Mouse (Mus musculus) bone marrow, adult 2 months (tissue): ENCODE data around the gene Hk1. TPM values are rescaled to one million over a fixed set of nuclear protein-coding genes. Genes with fewer than 3 reads are reported as not detected.

ENCODE experiments used
- H3K27ac ChIP-seq: fragments of 200-500 bp; 2 replicates; pipeline ENCODE4 v1.5.1; 2012; ENCODE audit warnings: low read depth, mild to moderate bottlenecking, control low read depth, inconsistent platforms, low read length; ENCODE audit not compliant: control insufficient read depth, poor library complexity, insufficient read depth
- H3K4me1 ChIP-seq: fragments of 200-500 bp; 2 replicates; pipeline ENCODE4 v1.6.1; 2011; ENCODE audit warnings: low read length; ENCODE audit not compliant: control insufficient read depth, insufficient read depth
- H3K4me3 ChIP-seq: fragments of 200-500 bp; replicated peaks from 2 replicates; pipeline ENCODE3; 2011; ENCODE audit warnings: mild to moderate bottlenecking, low read depth, low read length, control low read depth; ENCODE audit not compliant: control insufficient read depth
- CTCF ChIP-seq: fragments of 200-500 bp; IDR thresholded peaks from 2 replicates; pipeline ENCODE4 v1.5.1; 2011; ENCODE audit warnings: low read length, control low read depth; ENCODE audit not compliant: control insufficient read depth, insufficient read depth
- POLR2A ChIP-seq: fragments of 200-500 bp; IDR thresholded peaks from 2 replicates; pipeline ENCODE4 v1.6.1; 2011; ENCODE audit warnings: low read depth, mild to moderate bottlenecking, control low read depth, low read length, borderline replicate concordance; ENCODE audit not compliant: control insufficient read depth
- WGBS: fragments of 180-500 bp; shearing (Covaris S2); methylation state at CpG from one replicate; pipeline ENCODE4 v1.1.7; 2018; 5-methylcytosine and 5-hydroxymethylcytosine counted together
- polyA plus RNA-seq: library from polyadenylated mRNA; stranded (reverse); fragments of >200 nt; gene quantifications from 2 replicates; pipeline ENCODE4 v1.2.4, GENCODE M21; 2011; ENCODE audit warnings: low replicate concordance; ENCODE audit not compliant: missing spikeins, insufficient read depth, insufficient read length

The Hk1 gene
- polyA plus RNA-seq, 1 experiment, result 93.6 TPM

DNA sequence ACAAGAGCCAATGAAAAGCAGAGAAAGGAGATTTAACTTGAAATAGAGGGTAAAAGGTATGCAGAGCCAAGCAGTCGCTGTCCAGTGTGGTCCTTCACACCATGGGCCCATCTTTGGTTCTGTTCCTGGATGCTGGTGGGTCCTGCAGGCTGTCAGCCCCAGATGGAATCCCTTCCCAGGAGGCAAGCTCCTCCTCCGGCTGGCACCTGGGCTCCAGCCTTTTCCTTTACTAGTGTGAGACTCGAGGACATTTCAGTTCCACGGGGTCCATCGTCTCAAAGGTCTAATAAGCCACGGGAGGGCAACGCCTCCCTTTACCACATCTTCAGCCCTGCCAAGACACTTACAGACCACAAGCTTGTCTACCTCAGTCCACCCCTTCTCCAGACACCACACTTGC is 60.6 kb downstream of the Hk1 start:
- TF ChIP-seq POLR2A, result no peak
- TF ChIP-seq CTCF, result no peak
- no peak overlapping the region for H3K27ac ChIP-seq
- H3K4me3 ChIP-seq, result no peak overlapping the region
- H3K4me1 ChIP-seq, result no peaks in the 10 kb centered on the region; the same call in 1 of the 2 replicates
- WGBS, result 70% methylated on average over 7 of the region's 7 CpGs

DNA sequence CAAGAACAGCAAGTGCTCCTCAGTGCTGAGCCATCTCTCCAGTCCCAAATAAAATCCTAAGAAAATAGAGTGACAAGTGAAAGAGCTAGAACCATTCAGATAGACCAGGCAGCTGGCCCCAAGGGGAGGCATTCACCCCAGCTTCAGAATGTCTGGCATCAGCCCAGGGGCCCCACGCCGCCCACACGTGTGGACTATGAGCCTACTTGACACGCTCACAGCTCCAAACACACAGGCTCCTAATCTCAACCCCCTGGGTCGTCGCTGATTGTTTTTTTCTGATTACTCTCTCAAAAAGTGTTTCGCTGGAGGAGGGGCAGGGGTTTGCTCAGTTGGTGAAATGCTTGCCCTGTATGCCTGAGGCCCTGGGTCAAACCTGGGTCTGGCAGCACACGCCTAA is 63.2 kb downstream of the Hk1 start:
- Histone ChIP-seq H3K27ac (no peak overlapping the region), H3K4me3 (no peak overlapping the region), H3K4me1 (no peaks in the 10 kb centered on the region; the same call in 1 of the 2 replicates)
- 56% methylated on average over 8 of the region's 8 CpGs for WGBS
- TF ChIP-seq POLR2A (no peak), CTCF (no peak)

DNA sequence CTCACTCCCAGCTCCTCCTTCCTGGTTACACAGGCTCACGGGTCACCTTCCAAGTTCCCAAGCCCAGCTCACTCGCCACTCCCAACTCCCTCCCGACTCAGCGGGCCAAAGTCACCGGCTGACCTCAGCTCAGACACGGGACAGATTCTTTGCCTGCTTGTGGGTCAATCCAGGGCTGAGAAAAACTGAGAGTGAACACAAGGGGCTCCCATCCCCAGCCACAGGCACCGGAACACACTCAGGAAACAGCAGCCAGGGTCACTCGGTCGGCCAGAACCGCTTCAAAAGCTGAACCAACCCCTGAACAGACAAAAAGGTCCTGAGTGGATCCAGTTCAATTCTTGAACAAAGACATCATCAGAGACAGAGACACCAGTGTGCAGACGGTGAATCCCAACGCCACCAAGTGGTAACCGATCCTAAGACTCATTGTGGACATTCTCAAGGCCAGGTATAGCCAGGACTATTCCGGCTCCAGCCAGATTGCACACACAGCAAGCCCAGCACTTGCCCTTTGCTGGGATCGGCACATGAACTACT is 65.8 kb downstream of the Hk1 start:
- TF ChIP-seq CTCF (no peak), POLR2A (no peak; the same call in 1 of the 2 replicates)
- H3K27ac ChIP-seq, result 0 out of 2 replicates have a peak overlapping the region, but pooled peaks have one; percentile 2
- H3K4me3 ChIP-seq, result no peak overlapping the region
- H3K4me1 ChIP-seq, result no peaks in the 10 kb centered on the region
- 42% methylated on average over 15 of the region's 15 CpGs for WGBS

DNA sequence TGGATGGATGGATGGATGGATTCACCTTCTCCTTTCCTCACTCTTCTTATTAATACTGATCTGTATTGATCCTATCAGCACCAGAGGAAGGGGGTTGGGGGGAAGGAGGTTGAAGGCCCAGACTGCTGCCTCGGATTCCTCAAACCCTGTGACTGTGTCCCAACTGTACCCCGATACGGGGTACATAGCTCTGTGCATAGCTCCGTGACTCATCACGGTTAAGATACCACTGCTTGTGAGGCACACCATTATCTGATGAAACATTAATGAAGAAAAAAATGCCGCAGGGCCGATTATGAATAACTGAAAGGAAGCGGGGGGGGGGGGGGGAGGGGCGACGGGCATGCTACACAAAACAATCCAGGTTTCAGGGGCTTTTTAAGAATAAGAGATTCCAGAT is 66.6 kb downstream of the Hk1 start:
- Histone ChIP-seq H3K27ac (no peak overlapping the region), H3K4me1 (no peaks in the 10 kb centered on the region), H3K4me3 (no peak overlapping the region)
- WGBS, result 18% methylated on average over 10 of the region's 10 CpGs
- TF ChIP-seq POLR2A (no peak), CTCF (no peak)

DNA sequence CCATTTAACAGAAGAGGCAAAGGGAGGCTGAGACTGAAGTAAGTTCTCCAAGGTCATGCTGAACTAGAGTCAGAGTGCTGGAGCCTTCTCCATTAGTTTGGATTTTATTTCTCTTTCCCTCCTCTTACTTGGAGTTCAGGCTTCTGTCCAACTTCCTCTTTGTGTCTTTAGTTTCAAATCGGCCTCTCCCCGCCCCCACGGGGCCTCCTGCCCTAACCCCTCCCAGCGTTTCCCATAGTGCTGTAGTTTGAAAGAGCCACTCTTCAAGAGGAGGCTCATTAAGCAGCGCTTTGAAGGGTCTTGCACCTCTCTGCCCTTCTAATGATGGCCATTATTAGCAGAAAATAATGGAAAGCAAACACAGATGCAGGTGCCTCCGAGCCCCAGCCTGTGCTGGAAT is 68.2 kb downstream of the Hk1 start:
- TF ChIP-seq POLR2A (no peak), CTCF (no peak)
- Histone ChIP-seq H3K4me1 (no peaks in the 10 kb centered on the region; the same call in 1 of the 2 replicates), H3K4me3 (no peak overlapping the region), H3K27ac (no peak overlapping the region)
- WGBS, result 10% methylated on average over 6 of the region's 6 CpGs

DNA sequence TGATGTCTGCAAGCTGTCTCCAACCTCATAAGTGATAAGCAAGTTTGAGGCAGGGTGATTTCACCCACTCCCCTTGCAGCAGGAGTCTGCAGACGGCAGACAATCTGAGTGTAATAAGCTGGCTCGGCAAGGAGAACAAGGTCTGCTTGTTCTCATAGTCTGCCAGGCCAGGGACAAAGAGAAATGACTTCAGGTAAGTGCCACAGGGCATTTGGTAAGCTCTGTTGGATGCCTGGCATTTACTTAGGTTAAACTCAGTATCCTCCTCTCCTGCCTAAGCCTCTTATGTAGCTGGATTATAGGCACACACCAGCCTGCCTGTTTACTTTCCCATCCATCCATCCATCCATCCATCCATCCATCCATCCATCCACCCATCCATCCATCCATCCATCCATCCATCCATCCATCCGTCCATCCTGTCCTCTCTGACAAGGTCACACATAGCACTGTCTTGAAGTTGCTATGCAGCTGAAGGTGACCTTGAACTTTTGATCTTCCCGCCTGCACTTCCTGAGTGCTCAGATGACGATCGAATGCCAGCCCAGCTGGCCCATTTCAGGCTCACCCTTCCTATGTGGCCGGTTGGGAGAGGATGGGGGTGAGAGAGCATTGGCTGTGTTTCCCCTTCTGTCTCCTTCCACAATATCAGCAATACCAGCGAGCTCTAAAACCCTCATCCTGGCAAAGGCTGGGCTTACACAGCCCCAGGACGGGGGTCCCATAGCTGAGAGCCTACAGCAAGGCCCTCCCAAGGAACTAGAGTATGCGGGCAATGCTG is 69.3 kb downstream of the Hk1 start:
- TF ChIP-seq CTCF (no peak), POLR2A (no peak)
- Histone ChIP-seq H3K4me1 (no peaks in the 10 kb centered on the region; the same call in 1 of the 2 replicates), H3K27ac (no peak overlapping the region), H3K4me3 (no peak overlapping the region)
- 75% methylated on average over 10 of the region's 10 CpGs for WGBS

DNA sequence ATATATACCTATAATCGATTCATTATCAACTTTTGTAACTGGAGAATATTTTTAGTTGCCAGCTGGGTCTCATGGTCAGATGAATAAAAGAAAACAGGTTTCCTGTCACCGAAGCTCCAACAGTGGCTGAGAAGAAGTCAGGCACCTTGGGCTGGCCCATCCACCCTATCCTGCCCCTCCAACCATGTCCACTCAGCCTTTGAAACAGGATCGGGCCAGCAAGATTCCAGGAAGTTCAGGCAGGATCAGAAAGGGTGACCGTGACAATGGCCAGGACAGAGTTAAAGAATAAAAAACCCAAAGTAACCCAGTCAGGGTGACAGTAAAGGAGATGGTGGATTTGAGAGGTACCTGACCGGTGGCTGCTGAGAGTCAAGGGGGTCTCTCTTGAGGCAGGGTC is 70.1 kb downstream of the Hk1 start:
- no peak overlapping the region for H3K4me3 ChIP-seq
- no peak for TF ChIP-seq POLR2A
- H3K4me1 ChIP-seq, result no peaks in the 10 kb centered on the region; the same call in 1 of the 2 replicates
- WGBS, result 87% methylated on average over 5 of the region's 5 CpGs
- no peak overlapping the region for H3K27ac ChIP-seq

DNA sequence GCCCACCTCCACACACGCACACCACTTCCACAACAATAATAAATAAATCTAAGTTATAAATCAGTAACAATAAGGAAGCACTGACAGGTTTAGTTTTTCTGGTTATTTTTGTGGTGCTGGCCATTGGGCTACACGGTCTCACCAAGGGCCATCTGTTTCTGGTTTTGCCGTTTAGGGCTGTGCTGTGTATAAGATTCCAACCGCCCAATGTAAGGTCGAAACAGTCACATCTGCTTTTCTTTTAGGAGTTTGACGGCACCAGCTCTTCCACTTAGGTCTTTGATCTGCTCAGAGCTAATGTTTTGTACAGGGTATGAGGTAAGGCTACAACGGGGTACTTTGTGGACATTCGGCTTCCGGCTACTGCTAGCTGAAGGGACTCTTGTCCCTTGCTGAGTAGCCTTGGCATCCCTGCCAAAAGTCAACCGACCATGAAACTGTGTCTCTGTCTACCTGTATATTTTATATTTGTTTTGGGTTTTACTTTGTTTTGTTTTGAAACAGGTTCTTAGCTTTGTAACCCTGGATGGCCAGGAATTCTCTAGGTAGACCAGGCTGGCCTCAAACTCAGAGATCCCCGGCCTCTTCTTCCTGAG is 70.7 kb downstream of the Hk1 start:
- 95% methylated on average over 11 of the region's 11 CpGs for WGBS
- H3K4me1 ChIP-seq, result no peaks in the 10 kb centered on the region; the same call in 1 of the 2 replicates
- no peak overlapping the region for H3K4me3 ChIP-seq
- H3K27ac ChIP-seq, result no peak overlapping the region
- TF ChIP-seq CTCF, result no peak
- TF ChIP-seq POLR2A, result no peak

DNA sequence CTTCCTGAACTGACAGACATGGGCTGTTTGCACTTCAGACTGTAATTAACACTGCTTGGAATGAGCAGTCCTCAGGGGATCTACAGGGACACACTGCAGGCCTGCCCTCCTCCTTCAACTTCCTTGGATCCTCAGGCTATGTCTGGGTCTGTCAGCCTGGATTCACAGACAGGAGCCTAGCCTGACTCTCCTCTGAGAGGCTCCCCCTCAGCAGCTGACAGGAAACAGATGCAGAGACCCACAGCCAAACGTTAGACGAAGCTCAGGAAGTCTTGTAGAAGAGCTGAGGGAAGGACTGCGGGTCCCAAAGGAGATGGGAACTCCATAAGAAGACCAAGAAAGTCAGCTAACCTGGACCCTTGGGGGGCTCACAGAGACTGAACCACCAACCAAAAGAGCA is 73.2 kb downstream of the Hk1 start:
- 11% methylated on average over 3 of the region's 3 CpGs for WGBS
- no peak for TF ChIP-seq CTCF
- no peak for TF ChIP-seq POLR2A
- no peaks in the 10 kb centered on the region; the same call in 1 of the 2 replicates for H3K4me1 ChIP-seq
- no peak overlapping the region for H3K4me3 ChIP-seq
- no peak overlapping the region; the same call in 1 of the 2 replicates for H3K27ac ChIP-seq
